Mouse (Mus musculus): ENCODE data around the gene Fam162a. TPM values are rescaled to one million over a fixed set of nuclear protein-coding genes. Genes with fewer than 3 reads are reported as not detected.

Gene Fam162a
- total RNA-seq, 1 experiment = 153 TPM

- peaks cover 31% of the 10 kb centered on the region for H3K36me3 ChIP-seq (ENCODE audit: control insufficient read depth, insufficient read depth, low read length, poor library complexity, severe bottlenecking)
- in situ Hi-C loops (cut with MboI; ENCODE audit: low sequenced_read_pairs in 2 of 2, unreplicated experiment in 2 of 2) = no loop called here
- no peak for DNase-seq (ENCODE audit: low read depth, low spot score)
Measured at GRCm38 (mm10) chr16:36089850-36090616, 18.6 kb upstream of the Fam162a start.

GRCm38 (mm10) chr16:36089065-36089464, 17.7 kb upstream of the Fam162a start:
- peak overlapping the region; percentile 58; the same call in 1 of the 2 replicates for H3K27ac ChIP-seq (ENCODE audit: insufficient read depth, low read depth, low read length, poor library complexity, severe bottlenecking)
- no peaks in the 10 kb centered on the region for H3K9me3 ChIP-seq (ENCODE audit: control insufficient read depth, insufficient read depth, low read depth, low read length)
- H3K4me1 ChIP-seq (ENCODE audit: control insufficient read depth in 2 of 2, insufficient read depth in 2 of 2, low read length in 2 of 2, poor library complexity in 1 of 2) = peaks cover 4 to 19% of the 10 kb centered on the region in 2 experiments
- no peak for DNase-seq (ENCODE audit: low read depth, low spot score)
- H3K36me3 ChIP-seq (ENCODE audit: control insufficient read depth, insufficient read depth, low read length, poor library complexity, severe bottlenecking) = peaks cover 34% of the 10 kb centered on the region
- in situ Hi-C loops (cut with MboI; ENCODE audit: low sequenced_read_pairs in 2 of 2, unreplicated experiment in 2 of 2) = no loop called here
- H3K9ac ChIP-seq (ENCODE audit: insufficient read depth, low read depth, low read length, poor library complexity, severe bottlenecking) = peak overlapping the region; percentile 43; the same call in 1 of the 2 replicates
- no peak overlapping the region for H3K4me3 ChIP-seq (ENCODE audit: insufficient read depth in 1 of 2, low read depth in 1 of 2, low read length in 2 of 2, poor library complexity in 1 of 2, severe bottlenecking in 1 of 2)
- no peak for TF ChIP-seq ZNF384 (IDR thresholded peaks at IDR 0.05; ENCODE audit: low read depth, low read length)
- TF ChIP-seq CHD2 (IDR thresholded peaks at IDR 0.05; ENCODE audit: low read depth, low read length) = no peak
- TF ChIP-seq MAFK (IDR thresholded peaks at IDR 0.05; ENCODE audit: insufficient read depth, low read depth, low read length) = no peak
- no peak for TF ChIP-seq ZC3H11A (IDR thresholded peaks at IDR 0.05; ENCODE audit: borderline replicate concordance, low read depth, low read length)
- no peak for TF ChIP-seq HCFC1 (IDR thresholded peaks at IDR 0.05; ENCODE audit: borderline replicate concordance, insufficient read depth, low read length)

More at GRCm38 (mm10) chr16:36089850-36090616, 18.6 kb upstream of the Fam162a start:
- H3K27ac ChIP-seq (ENCODE audit: insufficient read depth, low read depth, low read length, poor library complexity, severe bottlenecking) = peak overlapping the region; percentile 33; the same call in 1 of the 2 replicates
- H3K4me1 ChIP-seq (ENCODE audit: control insufficient read depth in 2 of 2, insufficient read depth in 2 of 2, low read length in 2 of 2, poor library complexity in 1 of 2) = peaks cover 4 to 19% of the 10 kb centered on the region in 2 experiments
- TF ChIP-seq CHD2 (IDR thresholded peaks at IDR 0.05; ENCODE audit: low read depth, low read length) = no peak
- TF ChIP-seq MAFK (IDR thresholded peaks at IDR 0.05; ENCODE audit: insufficient read depth, low read depth, low read length) = no peak
- no peak for TF ChIP-seq ZNF384 (IDR thresholded peaks at IDR 0.05; ENCODE audit: low read depth, low read length)
- TF ChIP-seq HCFC1 (IDR thresholded peaks at IDR 0.05; ENCODE audit: borderline replicate concordance, insufficient read depth, low read length) = no peak
- no peak for TF ChIP-seq ZC3H11A (IDR thresholded peaks at IDR 0.05; ENCODE audit: borderline replicate concordance, low read depth, low read length)
- H3K4me3 ChIP-seq (ENCODE audit: insufficient read depth in 1 of 2, low read depth in 1 of 2, low read length in 2 of 2, poor library complexity in 1 of 2, severe bottlenecking in 1 of 2) = no peak overlapping the region
- no peak overlapping the region for H3K9ac ChIP-seq (ENCODE audit: insufficient read depth, low read depth, low read length, poor library complexity, severe bottlenecking)
- H3K9me3 ChIP-seq (ENCODE audit: control insufficient read depth, insufficient read depth, low read depth, low read length) = no peaks in the 10 kb centered on the region

GRCm38 (mm10) chr16:36087846-36088245, 16.5 kb upstream of the Fam162a start:
- Histone ChIP-seq H3K27ac (ENCODE audit: insufficient read depth, low read depth, low read length, poor library complexity, severe bottlenecking) (peak overlapping the region; percentile 41; the same call in 1 of the 2 replicates), H3K36me3 (ENCODE audit: control insufficient read depth, insufficient read depth, low read length, poor library complexity, severe bottlenecking) (peaks cover 39% of the 10 kb centered on the region), H3K9me3 (ENCODE audit: control insufficient read depth, insufficient read depth, low read depth, low read length) (no peaks in the 10 kb centered on the region), H3K4me3 (ENCODE audit: insufficient read depth in 1 of 2, low read depth in 1 of 2, low read length in 2 of 2, poor library complexity in 1 of 2, severe bottlenecking in 1 of 2) (no peak overlapping the region), H3K9ac (ENCODE audit: insufficient read depth, low read depth, low read length, poor library complexity, severe bottlenecking) (no peak overlapping the region; the same call in 1 of the 2 replicates), H3K4me1 (ENCODE audit: control insufficient read depth in 2 of 2, insufficient read depth in 2 of 2, low read length in 2 of 2, poor library complexity in 1 of 2) (peaks cover 4 to 15% of the 10 kb centered on the region in 2 experiments)
- in situ Hi-C loops (cut with MboI; ENCODE audit: low sequenced_read_pairs in 2 of 2, unreplicated experiment in 2 of 2) = no loop called here
- no peak for TF ChIP-seq CHD2 (IDR thresholded peaks at IDR 0.05; ENCODE audit: low read depth, low read length)
- no peak for TF ChIP-seq ZC3H11A (IDR thresholded peaks at IDR 0.05; ENCODE audit: borderline replicate concordance, low read depth, low read length)
- no peak for TF ChIP-seq ZNF384 (IDR thresholded peaks at IDR 0.05; ENCODE audit: low read depth, low read length)
- no peak for TF ChIP-seq MAFK (IDR thresholded peaks at IDR 0.05; ENCODE audit: insufficient read depth, low read depth, low read length)
- TF ChIP-seq HCFC1 (IDR thresholded peaks at IDR 0.05; ENCODE audit: borderline replicate concordance, insufficient read depth, low read length) = no peak
- no peak for DNase-seq (ENCODE audit: low read depth, low spot score)

- Histone ChIP-seq H3K9me3 (ENCODE audit: control insufficient read depth, insufficient read depth, low read depth, low read length) (no peaks in the 10 kb centered on the region), H3K27ac (ENCODE audit: insufficient read depth, low read depth, low read length, poor library complexity, severe bottlenecking) (no peak overlapping the region), H3K9ac (ENCODE audit: insufficient read depth, low read depth, low read length, poor library complexity, severe bottlenecking) (no peak overlapping the region), H3K36me3 (ENCODE audit: control insufficient read depth, insufficient read depth, low read length, poor library complexity, severe bottlenecking) (peaks cover 16% of the 10 kb centered on the region), H3K4me1 (ENCODE audit: control insufficient read depth in 2 of 2, insufficient read depth in 2 of 2, low read length in 2 of 2, poor library complexity in 1 of 2) (peaks cover 0 to 6% of the 10 kb centered on the region in 2 experiments; a peak in 1 of 4 replicates), H3K4me3 (ENCODE audit: insufficient read depth in 1 of 2, low read depth in 1 of 2, low read length in 2 of 2, poor library complexity in 1 of 2, severe bottlenecking in 1 of 2) (no peak overlapping the region)
- in situ Hi-C loops (cut with MboI; ENCODE audit: low sequenced_read_pairs in 2 of 2, unreplicated experiment in 2 of 2) = no loop called here
- DNase-seq (ENCODE audit: low read depth, low spot score) = no peak
- no peak for TF ChIP-seq ZNF384 (IDR thresholded peaks at IDR 0.05; ENCODE audit: low read depth, low read length)
- no peak for TF ChIP-seq MAFK (IDR thresholded peaks at IDR 0.05; ENCODE audit: insufficient read depth, low read depth, low read length)
- no peak for TF ChIP-seq HCFC1 (IDR thresholded peaks at IDR 0.05; ENCODE audit: borderline replicate concordance, insufficient read depth, low read length)
- no peak for TF ChIP-seq ZC3H11A (IDR thresholded peaks at IDR 0.05; ENCODE audit: borderline replicate concordance, low read depth, low read length)
- TF ChIP-seq CHD2 (IDR thresholded peaks at IDR 0.05; ENCODE audit: low read depth, low read length) = no peak
Measured at GRCm38 (mm10) chr16:36079916-36080315, 8.5 kb upstream of the Fam162a start.

Data from ES-E14 (cell line).